Mouse (Mus musculus) hematopoietic stem cell, adult 5-6 weeks (primary cell): ENCODE results near the gene Gstm4. TPM values are rescaled to one million over a fixed set of nuclear protein-coding genes. Genes with fewer than 3 reads are reported as not detected.
"Not testable (repeated sequence)": the region's sequence is repeated elsewhere in the genome, so short reads cannot be mapped to it uniquely, and the experiment has no call there.

Experiments used
- ATAC-seq, 2 experiments: fragments of 125-278 bp in 1 of 2; replicated peaks in 1 of 2; 2 replicates each; pipeline ENCODE4 v1.8.0; 2016 to 2017; ENCODE audit warnings: inconsistent platforms in 2 of 2, mild to moderate bottlenecking in 2 of 2, moderate number of reproducible peaks in 2 of 2, low read depth in 1 of 2, moderate TSS enrichment in 1 of 2; ENCODE audit not compliant: low FRiP score in 2 of 2, poor library complexity in 2 of 2, severe bottlenecking in 2 of 2, insufficient read depth in 1 of 2, low TSS enrichment in 1 of 2
- total RNA-seq: library from RNA; stranded (forward); fragments of 172-1452, 232-1000 nt; gene quantifications from 2 replicates; pipeline ENCODE4 v1.2.3, GENCODE M21; 2017

The Gstm4 gene
- total RNA-seq, 1 experiment from 2014 or later = 13.1 TPM

DNA sequence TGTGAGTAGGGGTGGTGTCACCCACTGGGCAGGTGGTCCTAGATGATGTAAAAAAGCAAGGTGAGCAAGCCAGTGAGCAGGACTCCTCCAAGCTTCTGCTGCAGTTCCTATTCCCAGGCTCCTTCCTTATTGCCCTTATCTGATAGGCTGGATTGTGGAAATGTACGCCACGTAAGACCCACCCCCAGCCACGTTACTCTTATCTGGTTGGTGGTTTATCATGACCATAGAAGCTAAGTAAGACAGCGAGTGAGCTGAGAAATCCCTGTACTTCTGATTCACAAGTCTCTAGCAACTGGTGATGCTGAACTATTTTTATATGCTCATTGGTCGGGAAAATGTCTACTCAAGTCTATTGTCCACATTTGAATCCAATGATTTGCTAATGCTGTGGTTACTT, 18.6 kb downstream of the Gstm4 start:
- ATAC-seq = peak in 1 of 2 experiments; percentile 26; a peak in 1 of 4 replicates

DNA sequence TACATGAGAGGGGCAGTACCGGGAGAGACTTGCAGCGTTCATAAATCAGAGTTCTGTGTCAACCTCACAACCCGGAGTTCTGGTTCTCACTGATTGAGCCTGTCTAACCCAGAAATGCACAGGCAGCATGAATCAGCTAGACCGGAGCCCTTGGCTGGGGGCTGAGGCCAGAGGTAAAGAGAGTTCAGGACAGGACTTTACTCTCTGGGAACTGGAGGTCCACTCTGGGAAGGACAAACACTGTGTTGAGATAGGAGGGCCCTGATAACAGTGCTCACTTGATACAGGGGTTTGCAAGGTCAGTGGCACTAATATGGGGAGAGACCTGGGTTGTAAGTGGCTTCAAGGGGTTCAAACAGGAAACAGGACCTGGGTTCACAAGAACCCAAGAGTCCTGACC, 19.4 kb downstream of the Gstm4 start:
- ATAC-seq = no peak

DNA sequence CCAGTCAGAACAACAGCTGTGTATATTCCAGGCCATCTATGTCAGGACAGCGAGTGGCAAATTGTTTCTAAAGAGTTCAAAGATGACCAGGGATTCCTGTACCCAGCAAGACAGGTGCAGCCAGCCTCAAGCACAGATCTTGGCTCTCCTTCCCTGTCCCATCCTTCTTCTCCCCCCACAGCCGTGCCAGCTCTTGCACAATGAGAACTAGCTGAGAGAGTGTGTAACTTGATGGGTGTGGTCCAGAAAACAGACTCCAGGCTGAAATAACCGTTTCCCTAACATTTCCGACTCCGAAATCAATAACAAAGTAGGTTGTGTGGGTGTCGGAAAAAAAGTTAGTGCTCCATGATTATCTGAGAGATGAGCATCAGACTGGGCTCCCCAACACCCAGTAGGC, 22.0 kb downstream of the Gstm4 start:
- ATAC-seq = no peak

DNA sequence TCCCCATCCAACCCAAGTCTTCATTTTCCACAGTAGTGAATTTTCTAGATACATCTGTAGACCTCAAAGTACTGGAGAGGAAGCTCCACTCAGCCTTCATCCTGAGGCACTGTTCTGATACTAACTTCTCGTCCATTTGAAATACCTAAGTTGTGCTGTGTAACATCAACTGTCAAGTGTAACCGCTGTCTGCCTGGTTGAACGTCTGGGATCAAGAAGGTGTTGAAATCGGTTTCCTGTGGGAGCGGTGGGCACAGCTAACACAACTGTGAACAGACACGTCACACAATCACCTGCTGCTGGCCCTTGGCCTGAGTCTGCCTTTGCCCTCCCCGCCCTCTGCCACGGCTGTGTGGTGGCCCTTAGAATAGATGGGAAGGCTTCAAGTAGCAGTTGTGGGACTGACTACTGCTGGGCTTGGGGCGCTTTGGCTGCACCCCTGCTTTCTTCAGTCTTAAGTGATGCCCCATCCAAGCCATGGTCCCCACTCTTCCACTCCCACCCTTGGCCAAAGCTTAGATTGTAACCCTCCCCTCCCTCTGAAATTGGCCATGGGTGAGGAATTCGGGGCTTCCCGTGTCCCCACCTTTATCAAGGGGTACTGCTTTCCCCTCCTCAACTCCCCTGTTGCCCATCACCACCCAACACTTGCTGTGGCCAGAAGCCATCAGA, 24.2 kb downstream of the Gstm4 start:
- ATAC-seq = not testable (repeated sequence)

DNA sequence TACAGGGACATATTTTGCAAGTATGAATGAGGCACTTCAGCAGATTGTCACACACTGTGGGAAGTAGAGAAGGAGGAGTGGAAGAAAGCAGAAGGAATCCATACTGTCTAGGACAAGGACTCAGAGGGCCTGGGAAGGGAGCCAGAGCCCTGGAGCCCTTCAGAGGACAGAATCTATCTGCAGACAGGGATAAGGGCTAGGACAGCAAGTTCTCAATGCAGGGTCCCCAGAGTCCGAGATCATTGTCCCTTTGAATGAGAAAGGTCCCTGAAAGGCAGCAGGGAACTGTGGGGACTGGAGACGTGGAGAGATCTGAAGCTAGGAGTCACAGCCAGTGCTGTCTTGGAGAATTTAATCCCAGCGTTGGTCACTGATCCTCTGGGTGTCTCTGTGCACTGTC, 25.5 kb downstream of the Gstm4 start:
- not testable (repeated sequence) for ATAC-seq

DNA sequence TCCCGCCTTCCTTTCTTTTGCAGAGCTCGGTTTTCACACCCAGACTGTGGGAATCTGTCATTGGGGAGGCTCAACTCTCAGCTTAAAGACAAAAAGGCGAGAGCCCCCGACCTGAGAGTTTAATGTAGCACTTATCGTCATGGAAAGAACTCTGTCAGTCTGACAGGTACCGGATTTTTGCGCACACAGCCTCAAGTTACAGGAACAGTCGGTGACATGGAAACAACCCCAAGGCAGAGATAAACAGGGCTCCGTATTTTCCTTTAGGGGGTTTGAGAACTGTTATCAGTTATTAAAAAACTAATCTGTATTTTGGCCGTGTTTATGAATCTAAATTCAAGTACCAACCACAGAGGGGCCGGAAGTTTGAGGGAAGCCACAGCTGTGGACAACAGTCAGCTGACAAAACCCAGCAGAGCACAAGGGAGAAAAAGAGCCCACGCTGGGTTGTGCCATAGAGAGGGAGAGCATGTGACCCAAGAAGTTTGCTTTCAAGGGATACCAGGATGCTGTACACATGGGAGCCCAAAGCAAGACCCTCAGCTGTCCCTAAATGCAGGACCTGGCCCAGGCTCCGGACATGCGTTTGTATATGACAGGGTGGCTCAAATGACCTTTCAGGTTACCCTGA, 26.4 kb downstream of the Gstm4 start:
- ATAC-seq = peak; percentile 14 to 16

DNA sequence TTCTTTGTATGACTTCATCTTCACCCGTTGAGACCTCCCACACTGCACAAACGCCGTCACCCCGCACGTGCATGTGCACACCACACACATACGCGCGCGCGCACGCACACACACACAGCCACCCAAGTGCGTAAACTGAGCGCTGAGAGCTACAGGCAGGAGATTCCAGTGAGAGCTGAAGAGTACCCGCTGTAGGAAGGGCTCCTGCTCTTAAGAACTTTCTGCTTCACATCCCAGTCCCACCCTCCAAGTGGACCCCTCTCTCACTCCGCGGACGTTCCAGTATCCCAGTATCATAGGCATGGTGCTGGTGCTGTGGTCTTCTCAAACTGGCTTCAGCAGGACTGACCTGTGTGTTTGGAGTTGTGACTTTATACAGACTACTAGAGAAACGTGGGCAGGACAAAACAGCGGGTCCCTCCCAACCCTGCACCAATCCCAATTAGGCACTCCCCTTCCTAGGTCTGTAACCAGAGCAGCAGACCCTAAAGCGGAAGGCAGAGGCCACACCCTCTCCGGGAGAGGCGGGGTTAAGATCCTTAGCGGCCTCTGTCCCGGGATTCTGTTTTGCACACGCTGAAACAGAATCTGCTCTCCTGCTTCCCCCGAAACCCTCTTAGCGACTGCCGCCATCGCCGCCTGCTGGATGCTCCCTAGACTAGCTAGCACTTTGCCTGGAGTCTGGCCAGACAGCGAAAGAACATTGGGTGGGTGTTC, 27.1 kb downstream of the Gstm4 start, which contains the start of gene Gstm1:
Gstm1 (minus strand) TSS at position 501 of the 717 bp plus-strand sequence.
- ATAC-seq = peak; percentile 85 to 91

DNA sequence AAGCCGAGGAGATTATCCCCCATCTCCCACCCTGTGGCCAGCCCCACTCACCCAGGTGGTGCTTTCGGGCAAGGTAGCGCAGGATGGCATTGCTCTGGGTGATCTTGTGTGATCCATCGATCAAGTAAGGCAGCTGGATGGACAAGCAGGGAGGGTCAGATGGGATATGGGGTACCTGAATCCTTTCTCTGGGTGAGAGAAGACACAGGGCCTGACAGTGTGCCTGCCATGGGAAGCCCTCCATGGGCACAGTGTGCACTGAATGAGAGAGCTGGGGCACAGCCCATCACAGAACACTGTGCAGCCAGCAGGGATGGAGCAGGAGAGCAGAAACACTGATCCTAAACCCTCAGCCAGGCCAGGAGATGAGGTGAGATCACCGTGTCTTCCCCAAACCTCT, 28.2 kb downstream of the Gstm4 start:
- ATAC-seq = not testable (repeated sequence)

DNA sequence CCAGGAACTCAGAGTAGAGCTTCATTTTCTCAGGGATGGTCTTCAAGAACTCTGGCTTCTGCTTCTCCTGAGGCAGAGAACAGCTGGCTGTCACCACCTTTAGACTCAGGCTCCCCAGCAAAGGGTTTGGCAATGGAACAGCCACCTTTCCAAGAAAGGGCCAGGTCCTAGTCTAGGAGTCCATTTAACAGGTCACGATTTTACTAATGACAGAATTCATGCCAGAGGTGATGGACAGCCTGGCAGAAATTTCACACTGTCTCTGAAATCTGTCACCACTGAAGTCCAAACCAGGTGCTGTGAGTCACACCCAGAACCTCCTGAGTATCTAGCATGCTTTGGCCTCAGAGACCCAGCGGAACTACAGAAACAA, 29.7 kb downstream of the Gstm4 start:
- no peak for ATAC-seq

DNA sequence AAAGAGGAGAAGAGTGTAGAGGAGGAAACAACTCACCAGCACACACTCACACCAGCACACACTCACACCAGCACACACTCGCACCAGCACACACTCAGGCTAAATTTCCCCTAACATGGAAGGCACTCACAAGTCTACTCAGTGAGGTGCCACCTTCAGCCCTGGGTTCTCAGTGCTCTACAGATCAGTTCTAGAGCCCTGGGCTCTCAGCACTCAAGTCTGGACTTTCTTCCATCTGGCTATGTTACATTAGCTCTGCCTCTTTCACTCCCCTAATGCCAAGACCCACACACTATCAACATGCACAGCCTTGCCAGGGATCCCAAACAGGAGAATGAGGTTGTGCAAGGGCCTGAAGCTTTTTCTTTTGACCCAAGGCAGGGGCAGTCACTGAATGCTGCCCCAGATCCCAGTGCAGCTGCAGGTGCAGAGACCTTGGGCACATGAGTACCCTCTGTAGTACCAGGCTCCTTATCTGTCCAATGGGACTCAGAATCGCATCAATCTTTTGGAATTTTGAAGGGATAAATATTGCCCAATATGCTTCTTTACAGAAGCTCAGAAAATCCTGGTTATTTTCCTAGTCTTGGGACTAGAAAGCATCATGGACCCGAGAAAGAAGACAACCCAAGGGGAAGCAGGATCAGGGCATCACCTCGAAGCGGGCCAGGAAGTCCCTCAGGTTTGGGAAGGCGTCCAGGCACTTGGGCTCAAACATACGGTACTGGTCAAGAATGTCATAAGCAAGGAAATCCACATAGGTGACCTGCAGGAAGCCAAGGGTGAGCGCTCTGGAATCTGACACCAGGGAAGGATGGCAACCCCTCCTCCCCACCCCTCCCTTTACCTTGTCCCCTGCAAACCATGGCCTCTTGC, 30.4 kb downstream of the Gstm4 start:
- ATAC-seq = no peak

DNA sequence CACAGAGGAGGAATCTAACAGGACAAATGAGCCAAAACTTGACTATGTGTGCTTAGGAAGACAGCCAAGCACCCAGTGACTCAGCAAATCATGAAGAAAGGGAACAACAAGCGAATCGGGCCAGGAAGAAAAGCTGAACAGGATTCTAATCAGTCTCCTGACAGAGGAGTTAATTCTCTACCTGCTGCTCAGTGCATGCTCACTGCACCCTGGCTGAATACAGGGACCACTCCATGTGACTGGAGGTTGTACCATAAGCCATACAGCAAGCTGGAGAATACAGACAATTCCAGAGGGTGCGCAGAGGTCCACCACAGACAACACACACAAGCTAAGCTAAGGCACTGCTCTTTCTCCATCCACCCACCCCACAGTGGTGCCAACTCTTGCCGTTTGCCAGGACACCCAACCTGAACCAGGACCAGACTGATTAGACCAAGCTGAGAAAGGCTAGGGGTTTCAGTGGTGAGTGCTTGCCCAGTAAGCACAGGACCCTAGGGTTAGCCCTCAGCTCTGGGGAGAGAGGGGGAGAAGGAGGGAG, 31.3 kb downstream of the Gstm4 start:
- 0 out of 4 replicates have a peak, but pooled peaks of 1 of the 2 experiments have one; percentile 5 for ATAC-seq

DNA sequence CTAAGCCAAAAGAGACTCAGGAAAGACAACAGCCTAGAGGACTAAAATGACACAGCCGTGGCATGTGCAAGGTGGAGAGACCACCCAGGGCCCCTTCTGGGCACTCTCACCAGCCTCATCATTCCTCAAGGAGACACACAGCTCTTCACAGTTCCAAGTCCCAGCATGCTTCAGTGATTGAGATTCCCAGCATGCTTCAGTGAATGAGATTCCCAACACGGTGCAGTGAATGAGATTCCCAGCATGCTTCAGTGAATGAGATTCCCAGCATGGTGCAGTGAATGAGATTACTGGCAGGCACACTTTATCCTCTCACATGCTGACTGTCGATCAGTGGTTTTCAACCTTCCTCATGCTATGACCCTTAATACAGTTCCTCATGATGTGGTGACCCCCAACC, 33.1 kb downstream of the Gstm4 start:
- ATAC-seq = no peak

DNA sequence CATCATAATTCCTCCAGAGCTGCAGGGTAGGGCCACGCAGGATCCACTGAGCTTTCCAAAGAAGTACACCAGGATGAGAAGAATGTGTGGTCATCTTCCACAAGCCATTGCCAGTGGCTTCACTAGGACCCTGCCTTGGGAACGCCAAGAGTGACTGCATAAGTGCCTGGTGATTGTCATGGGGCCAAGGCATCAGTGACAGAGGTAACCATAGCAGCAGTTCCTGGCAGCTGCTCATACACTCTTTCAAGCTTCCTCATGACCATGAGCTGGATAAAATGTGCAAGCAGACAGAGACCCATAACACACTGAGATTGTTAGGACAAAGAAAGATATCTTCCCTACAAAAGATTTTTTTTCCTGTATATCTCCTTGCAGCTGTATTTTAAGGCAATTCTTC, 34.4 kb downstream of the Gstm4 start:
- ATAC-seq = no peak

DNA sequence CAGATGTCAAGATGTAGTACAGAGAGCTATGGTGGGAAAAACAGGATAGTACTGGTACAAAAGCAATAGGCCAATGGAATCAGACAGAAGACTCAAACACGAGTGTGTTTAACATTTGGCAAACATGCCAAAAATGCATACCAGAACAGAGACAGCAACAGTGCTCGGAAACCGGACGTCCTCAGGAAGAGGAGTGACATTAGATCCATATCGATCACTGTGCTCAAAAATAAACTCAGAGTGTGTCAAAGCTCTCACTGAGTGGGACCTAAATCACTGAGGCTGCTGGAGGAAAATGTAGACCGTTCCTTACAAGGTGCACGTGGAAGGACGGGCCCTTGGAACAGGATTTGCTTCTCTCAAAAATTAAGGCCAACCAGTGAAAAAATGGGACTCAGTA, 42.7 kb downstream of the Gstm4 start:
- no peak for ATAC-seq

DNA sequence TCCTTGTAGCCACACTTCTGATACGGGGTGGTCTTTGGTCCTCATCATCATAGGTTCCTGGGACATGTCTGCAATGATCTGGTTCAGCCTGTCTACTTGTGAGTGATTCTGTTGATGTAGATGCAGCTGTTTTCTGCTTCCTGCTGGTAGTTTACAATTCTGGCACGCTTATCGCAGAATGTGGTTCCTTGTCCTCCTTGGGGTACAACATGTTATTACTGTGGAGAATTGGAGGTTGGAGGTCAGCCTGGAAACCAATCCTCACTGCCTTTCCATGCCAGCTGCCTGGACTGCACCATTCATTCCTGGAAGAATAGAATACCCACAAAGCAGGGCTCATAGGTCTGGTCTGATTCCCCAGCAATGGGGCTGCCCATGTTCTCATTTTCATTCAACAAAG, 45.2 kb downstream of the Gstm4 start:
- no peak for ATAC-seq

DNA sequence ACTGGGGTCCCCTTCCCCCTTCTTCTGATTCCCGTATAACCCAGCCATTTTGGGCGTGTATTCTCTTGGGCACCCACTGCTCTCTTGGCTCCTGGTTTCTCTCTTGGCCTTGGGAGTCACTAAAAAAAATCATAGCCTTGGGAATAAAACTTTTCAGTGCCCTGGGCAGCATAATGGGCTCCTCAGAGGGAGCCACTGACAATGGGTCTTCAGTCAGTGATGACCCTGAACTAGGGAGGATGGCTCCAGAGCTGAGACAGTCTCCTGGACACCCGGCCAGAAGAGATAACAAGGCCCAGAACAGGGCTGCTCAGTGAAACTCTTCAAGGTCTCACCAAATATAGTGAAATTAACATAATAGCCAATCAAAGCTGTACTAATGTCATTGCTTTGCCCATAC, 46.1 kb downstream of the Gstm4 start:
- ATAC-seq = no peak

DNA sequence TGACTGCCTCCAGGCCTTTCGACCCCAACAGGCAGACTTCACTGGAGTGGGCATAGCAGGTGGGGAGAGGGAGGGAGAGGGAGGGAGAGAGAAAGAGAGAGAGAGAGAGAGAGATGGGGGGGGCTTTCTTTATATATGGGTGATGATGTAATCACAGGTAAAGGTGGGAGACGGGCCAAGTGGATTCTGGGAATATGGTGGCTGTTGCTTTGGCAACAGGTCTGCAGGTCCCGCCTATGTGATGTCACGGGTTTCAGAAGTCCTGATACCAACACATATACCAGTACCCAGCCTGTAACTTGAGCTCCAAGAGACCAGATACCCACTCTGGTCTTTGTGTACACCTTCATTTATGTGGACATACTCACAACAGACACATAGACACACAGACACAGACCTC, 48.1 kb downstream of the Gstm4 start:
- no peak for ATAC-seq
